Mouse (Mus musculus): Measurements from ENCODE around the gene Elf2. TPM values are rescaled to one million over a fixed set of nuclear protein-coding genes. Genes with fewer than 3 reads are reported as not detected.

The Elf2 gene
- polyA plus RNA-seq (2012; rRNA removed) = 46.1 and 52.7 TPM in 2 replicates

- WGBS = under 1% methylated on average over 81 of the region's 87 CpGs
- peaks cover 4% of the 10 kb centered on the region for H3K4me1 ChIP-seq (ENCODE audit: control insufficient read depth, insufficient read depth, low read length)
- DNase-seq = no peak
- TF ChIP-seq POLR2A (IDR thresholded peaks at IDR 0.05; ENCODE audit: borderline replicate concordance, extremely low read depth, low read depth, low read length) (peak; percentile 52; the same call in 1 of the 2 replicates), CTCF (IDR thresholded peaks at IDR 0.05; ENCODE audit: insufficient read depth, low read length) (no peak)
- H3K4me3 ChIP-seq (replicated peaks; ENCODE audit: extremely low read depth, low read depth, low read length) = peak within 1 kb of the TSS; percentile 73
These were observed at the start of gene Elf2 for GRCm38 (mm10) chr3:51340552-51341267. Gene Elf2, minus strand, starts transcription at chr3:51340663.

- no peak overlapping the region for H3K4me3 ChIP-seq (replicated peaks; ENCODE audit: extremely low read depth, low read depth, low read length)
- WGBS = 14% methylated on average over 13 of the region's 13 CpGs
- no peak for TF ChIP-seq CTCF (IDR thresholded peaks at IDR 0.05; ENCODE audit: insufficient read depth, low read length)
- no peak for TF ChIP-seq POLR2A (IDR thresholded peaks at IDR 0.05; ENCODE audit: borderline replicate concordance, extremely low read depth, low read depth, low read length)
- no peak for DNase-seq
- H3K4me1 ChIP-seq (ENCODE audit: control insufficient read depth, insufficient read depth, low read length) = peaks cover 3% of the 10 kb centered on the region
These were observed 48.4 kb upstream of the Elf2 start for GRCm38 (mm10) chr3:51388904-51389303.

- DNase-seq = no peak
- H3K4me1 ChIP-seq (ENCODE audit: control insufficient read depth, insufficient read depth, low read length) = peaks cover 3% of the 10 kb centered on the region
- H3K4me3 ChIP-seq (replicated peaks; ENCODE audit: extremely low read depth, low read depth, low read length) = no peak overlapping the region
- WGBS = 77% methylated on average over 8 of the region's 8 CpGs
- TF ChIP-seq CTCF (IDR thresholded peaks at IDR 0.05; ENCODE audit: insufficient read depth, low read length) (no peak), POLR2A (IDR thresholded peaks at IDR 0.05; ENCODE audit: borderline replicate concordance, extremely low read depth, low read depth, low read length) (no peak)
These were observed 47.5 kb upstream of the Elf2 start for GRCm38 (mm10) chr3:51387868-51388381.

GRCm38 (mm10) chr3:51387134-51387451 lies 46.6 kb upstream of the Elf2 start:
- DNase-seq = no peak
- Histone ChIP-seq H3K4me3 (replicated peaks; ENCODE audit: extremely low read depth, low read depth, low read length) (no peak overlapping the region), H3K4me1 (ENCODE audit: control insufficient read depth, insufficient read depth, low read length) (peaks cover 3% of the 10 kb centered on the region)
- WGBS = 60% methylated on average over 3 of the region's 3 CpGs
- TF ChIP-seq POLR2A (IDR thresholded peaks at IDR 0.05; ENCODE audit: borderline replicate concordance, extremely low read depth, low read depth, low read length) (no peak), CTCF (IDR thresholded peaks at IDR 0.05; ENCODE audit: insufficient read depth, low read length) (no peak)

- WGBS = 56% methylated on average over 12 of the region's 12 CpGs
- DNase-seq = no peak
- Histone ChIP-seq H3K4me3 (replicated peaks; ENCODE audit: extremely low read depth, low read depth, low read length) (no peak overlapping the region), H3K4me1 (ENCODE audit: control insufficient read depth, insufficient read depth, low read length) (peaks cover 3% of the 10 kb centered on the region)
- TF ChIP-seq POLR2A (IDR thresholded peaks at IDR 0.05; ENCODE audit: borderline replicate concordance, extremely low read depth, low read depth, low read length) (no peak), CTCF (IDR thresholded peaks at IDR 0.05; ENCODE audit: insufficient read depth, low read length) (no peak)
These were observed 46.1 kb upstream of the Elf2 start for GRCm38 (mm10) chr3:51386441-51387133.

- no peak for TF ChIP-seq POLR2A (IDR thresholded peaks at IDR 0.05; ENCODE audit: borderline replicate concordance, extremely low read depth, low read depth, low read length)
- no peak for TF ChIP-seq CTCF (IDR thresholded peaks at IDR 0.05; ENCODE audit: insufficient read depth, low read length)
- 86% methylated on average over 12 of the region's 12 CpGs for WGBS
- no peak for DNase-seq
These were observed 42.9 kb upstream of the Elf2 start for GRCm38 (mm10) chr3:51383409-51383808.

GRCm38 (mm10) chr3:51380660-51381014 lies 40.2 kb upstream of the Elf2 start:
- DNase-seq = no peak
- 38% methylated on average over 3 of the region's 5 CpGs for WGBS
- no peaks in the 10 kb centered on the region for H3K4me1 ChIP-seq (ENCODE audit: control insufficient read depth, insufficient read depth, low read length)
- TF ChIP-seq CTCF (IDR thresholded peaks at IDR 0.05; ENCODE audit: insufficient read depth, low read length) = no peak
- no peak for TF ChIP-seq POLR2A (IDR thresholded peaks at IDR 0.05; ENCODE audit: borderline replicate concordance, extremely low read depth, low read depth, low read length)
- no peak overlapping the region for H3K4me3 ChIP-seq (replicated peaks; ENCODE audit: extremely low read depth, low read depth, low read length)

More at GRCm38 (mm10) chr3:51383409-51383808, 42.9 kb upstream of the Elf2 start:
- no peaks in the 10 kb centered on the region for H3K4me1 ChIP-seq (ENCODE audit: control insufficient read depth, insufficient read depth, low read length)
- no peak overlapping the region for H3K4me3 ChIP-seq (replicated peaks; ENCODE audit: extremely low read depth, low read depth, low read length)

GRCm38 (mm10) chr3:51379786-51380659 lies 39.6 kb upstream of the Elf2 start:
- H3K4me3 ChIP-seq (replicated peaks; ENCODE audit: extremely low read depth, low read depth, low read length) = no peak overlapping the region
- no peaks in the 10 kb centered on the region for H3K4me1 ChIP-seq (ENCODE audit: control insufficient read depth, insufficient read depth, low read length)
- 52% methylated on average over 5 of the region's 5 CpGs for WGBS
- no peak for DNase-seq
- TF ChIP-seq CTCF (IDR thresholded peaks at IDR 0.05; ENCODE audit: insufficient read depth, low read length) = no peak
- TF ChIP-seq POLR2A (IDR thresholded peaks at IDR 0.05; ENCODE audit: borderline replicate concordance, extremely low read depth, low read depth, low read length) = no peak

- Histone ChIP-seq H3K4me1 (ENCODE audit: control insufficient read depth, insufficient read depth, low read length) (no peaks in the 10 kb centered on the region), H3K4me3 (replicated peaks; ENCODE audit: extremely low read depth, low read depth, low read length) (peak overlapping the region; percentile 57)
- WGBS = 72% methylated on average over 3 of the region's 3 CpGs
- TF ChIP-seq CTCF (IDR thresholded peaks at IDR 0.05; ENCODE audit: insufficient read depth, low read length) (no peak), POLR2A (IDR thresholded peaks at IDR 0.05; ENCODE audit: borderline replicate concordance, extremely low read depth, low read depth, low read length) (no peak)
- DNase-seq = no peak
These were observed 38.1 kb upstream of the Elf2 start for GRCm38 (mm10) chr3:51378665-51378946.
